Mouse (Mus musculus) CH12.LX (cell line): ENCODE measurements around the gene Gtsf1l. TPM values are rescaled to one million over a fixed set of nuclear protein-coding genes. Genes with fewer than 3 reads are reported as not detected.
A peak's percentile ranks its signal among the peaks of the same experiment; 100 is the strongest.
"Not testable (repeated sequence)": the region's sequence is repeated elsewhere in the genome, so short reads cannot be mapped to it uniquely, and the experiment has no call there.

Experiments used
- DNase-seq: peaks from one replicate; pipeline ENCODE4 v3.0.0-alpha.2; 2013; ENCODE audit errors: extremely low read depth
- H3K27ac ChIP-seq: 2 replicates; pipeline ENCODE4 v1.5.1; 2012; ENCODE audit warnings: low read depth, mild to moderate bottlenecking, control low read depth, moderate library complexity; ENCODE audit not compliant: insufficient read depth
- H3K27me3 ChIP-seq: replicated peaks from 2 replicates; pipeline ENCODE3; 2012; ENCODE audit warnings: inconsistent platforms
- H3K36me3 ChIP-seq, 2 experiments: replicated peaks in 1 of 2; 2 replicates each; pipeline versions ENCODE3 to v1.6.1; 2012; ENCODE audit warnings: inconsistent platforms in 1 of 2, low read length in 1 of 2, mild to moderate bottlenecking in 1 of 2, mixed read lengths in 1 of 2, moderate library complexity in 1 of 2; ENCODE audit not compliant: control insufficient read depth in 1 of 2, insufficient read depth in 1 of 2
- H3K4me1 ChIP-seq, 2 experiments: 2 replicates each; pipeline ENCODE4 v1.6.1; 2012; ENCODE audit warnings: inconsistent platforms in 1 of 2, moderate library complexity in 1 of 2; ENCODE audit not compliant: insufficient read depth in 2 of 2, control insufficient read depth in 1 of 2
- H3K4me2 ChIP-seq: 2 replicates; pipeline ENCODE4 v1.6.1; 2012; ENCODE audit warnings: low read depth, mild to moderate bottlenecking, control low read depth; ENCODE audit not compliant: poor library complexity, insufficient read depth, severe bottlenecking
- H3K4me3 ChIP-seq, 3 experiments: fragments of 150-350 bp in 1 of 3; sonication (generic) in 1 of 3; replicated peaks in 1 of 3; 2 replicates each; pipeline versions ENCODE3 to v1.5.1; 2011 to 2012; ENCODE audit warnings: low read depth in 2 of 3, low read length in 2 of 3, mild to moderate bottlenecking in 2 of 3, moderate library complexity in 2 of 3, control low read depth in 1 of 3, improper control_type of control experiment in 1 of 3, inconsistent platforms in 1 of 3, mixed read lengths in 1 of 3; ENCODE audit not compliant: poor library complexity in 1 of 3
- H3K79me2 ChIP-seq: replicated peaks from 2 replicates; pipeline ENCODE4 v1.6.1; 2012; ENCODE audit warnings: mild to moderate bottlenecking, moderate library complexity; ENCODE audit not compliant: control insufficient read depth, poor library complexity, insufficient read depth, severe bottlenecking; ENCODE audit errors: extremely low read depth
- H3K9ac ChIP-seq: 2 replicates; pipeline ENCODE4 v1.6.1; 2012; ENCODE audit warnings: low read depth, mild to moderate bottlenecking, control low read depth, moderate library complexity; ENCODE audit not compliant: insufficient read depth
- H3K9me3 ChIP-seq: replicated peaks from 2 replicates; pipeline ENCODE3; 2012; ENCODE audit warnings: low read length, inconsistent platforms, mixed read lengths
- CHD2 ChIP-seq: IDR thresholded peaks from 2 replicates; pipeline ENCODE4 v1.6.1; 2011; ENCODE audit warnings: low read length, improper control_type of control experiment
- E2F4 ChIP-seq: IDR thresholded peaks from 2 replicates; pipeline ENCODE4 v1.6.1; 2011; ENCODE audit warnings: low read depth, low read length, improper control_type of control experiment; ENCODE audit not compliant: insufficient replicate concordance
- GABPA ChIP-seq: IDR thresholded peaks from 2 replicates; pipeline ENCODE4 v1.6.1; 2012; ENCODE audit warnings: low read depth, low read length, improper control_type of control experiment, inconsistent platforms; ENCODE audit not compliant: insufficient replicate concordance
- IRF4 ChIP-seq: IDR thresholded peaks from 2 replicates; pipeline ENCODE4 v1.6.1; 2014; ENCODE audit warnings: low read depth, mild to moderate bottlenecking, inconsistent platforms, low read length, improper control_type of control experiment
- KAT2A ChIP-seq: IDR thresholded peaks from 2 replicates; pipeline ENCODE4 v1.6.1; 2012; ENCODE audit warnings: low read length, improper control_type of control experiment, inconsistent platforms; ENCODE audit not compliant: insufficient replicate concordance
- MEF2A ChIP-seq: IDR thresholded peaks from 2 replicates; pipeline ENCODE4 v1.6.1; 2014; ENCODE audit warnings: low read depth, mild to moderate bottlenecking, inconsistent platforms, low read length, improper control_type of control experiment, borderline replicate concordance
- MXI1 ChIP-seq: IDR thresholded peaks from 2 replicates; pipeline ENCODE4 v1.6.1; 2011; ENCODE audit warnings: mild to moderate bottlenecking, low read depth, low read length, improper control_type of control experiment
- MYC ChIP-seq: IDR thresholded peaks from 2 replicates; pipeline ENCODE4 v1.6.1; 2011; ENCODE audit warnings: low read depth, mild to moderate bottlenecking, improper control_type of control experiment, low read length
- NELFE ChIP-seq: IDR thresholded peaks from 2 replicates; pipeline ENCODE4 v1.6.1; 2011; ENCODE audit warnings: low read depth, low read length, improper control_type of control experiment
- NRF1 ChIP-seq: IDR thresholded peaks from 2 replicates; pipeline ENCODE4 v1.6.1; 2014; ENCODE audit warnings: low read depth, mild to moderate bottlenecking, inconsistent platforms, low read length, improper control_type of control experiment, moderate library complexity
- POLR2AphosphoS2 ChIP-seq: IDR thresholded peaks from 2 replicates; pipeline ENCODE4 v1.6.1; 2011; ENCODE audit warnings: low read depth, low read length, improper control_type of control experiment
- ZC3H11A ChIP-seq: IDR thresholded peaks from 2 replicates; pipeline ENCODE4 v1.6.1; 2012; ENCODE audit warnings: low read depth, mild to moderate bottlenecking, inconsistent platforms, low read length, improper control_type of control experiment
- dilution Hi-C: fragments of 300-500 bp; cut with MboI; formaldehyde crosslinking; loops from 2 replicates; pipeline ENCODE4 v1.14.3; 2020; ENCODE audit warnings: low sequenced_read_pairs; ENCODE audit not compliant: extremely low pct_unique_long_range_greater_than_20kb, extremely low pct_ligation_motif_present
- in situ Hi-C: fragments of 300-500 bp; cut with MboI; formaldehyde crosslinking; loops from 3 replicates; pipeline ENCODE4 v1.14.3; 2019; ENCODE audit warnings: low sequenced_read_pairs, low pct_ligation_motif_present, low pct_unique_long_range_greater_than_20kb, mixed read lengths
- polyA plus RNA-seq: library from polyadenylated mRNA; unstranded; fragments of >175 nt; gene quantifications from 2 replicates; pipeline ENCODE4 v1.2.1, GENCODE M21; 2012; ENCODE audit warnings: low read depth; ENCODE audit not compliant: insufficient read length
- total RNA-seq, 2 experiments: library from RNA; depleted of rRNA; stranded (reverse); fragments of 300-350 nt in 1 of 2; fragments of >200 nt in 1 of 2; gene quantifications; 2 replicates each; pipeline ENCODE4 v1.2.3; 2012 to 2014

Gtsf1l gene
- total and polyA plus RNA-seq, 3 experiments = not detected

GRCm38 (mm10) chr2:163060630-163061029 lies 27.0 kb downstream of the Gtsf1l start (continued):
- no peak for TF ChIP-seq MEF2A
- TF ChIP-seq, all 38 proteins: peak for 0

GRCm38 (mm10) chr2:163058981-163059380 lies 28.7 kb downstream of the Gtsf1l start:
- H3K27me3 ChIP-seq, H3K9me3 ChIP-seq, dilution Hi-C loops, DNase-seq, H3K27ac ChIP-seq, H3K4me3 ChIP-seq, H3K4me2 ChIP-seq, H3K9ac ChIP-seq, in situ Hi-C loops: not testable (repeated sequence)
- H3K36me3 ChIP-seq = peaks cover 22 to 44% of the 10 kb centered on the region in 2 experiments
- peaks cover 37% of the 10 kb centered on the region for H3K79me2 ChIP-seq
- H3K4me1 ChIP-seq = peaks cover 16 to 54% of the 10 kb centered on the region in 2 experiments

GRCm38 (mm10) chr2:163056584-163056983 lies 31.1 kb downstream of the Gtsf1l start:
- dilution Hi-C loops (no loop called here), in situ Hi-C loops (no loop called here)
- Histone ChIP-seq H3K4me3 (peak overlapping the region in 1 of 3 experiments; percentile 86), H3K79me2 (peaks cover 37% of the 10 kb centered on the region), H3K9ac (no peak overlapping the region), H3K27me3 (no peaks in the 10 kb centered on the region), H3K9me3 (no peaks in the 10 kb centered on the region), H3K4me2 (peak overlapping the region; percentile 75; the same call in 1 of the 2 replicates), H3K36me3 (peaks cover 6 to 28% of the 10 kb centered on the region in 2 experiments), H3K27ac (no peak overlapping the region), H3K4me1 (peaks cover 14 to 55% of the 10 kb centered on the region in 2 experiments)
- TF ChIP-seq ZC3H11A (no peak), NRF1 (no peak), MXI1 (no peak), KAT2A (no peak), IRF4 (no peak), MYC (no peak), E2F4 (no peak), POLR2AphosphoS2 (no peak), NELFE (no peak)
- no peak for DNase-seq

DNA sequence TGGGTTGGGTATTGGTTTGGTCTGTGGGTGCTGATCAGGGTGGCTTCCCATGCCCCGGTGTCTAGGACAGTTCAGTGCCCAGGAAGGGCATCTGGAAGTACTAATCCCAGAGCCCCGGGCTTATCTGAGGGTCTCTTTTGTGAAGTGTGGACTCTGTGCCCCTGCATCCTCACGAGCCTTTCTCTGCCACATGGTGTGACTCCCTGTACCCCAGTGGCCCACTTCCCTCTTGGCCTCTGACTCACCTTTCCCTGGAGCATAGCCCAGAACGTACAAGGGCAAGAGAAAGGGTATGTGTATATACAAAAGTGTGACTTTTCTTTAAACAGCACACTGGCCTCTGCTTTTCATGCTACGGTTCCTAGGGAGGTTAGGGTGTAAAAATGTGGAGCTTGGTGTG lies 31.9 kb downstream of the Gtsf1l start:
- Histone ChIP-seq H3K27me3 (no peaks in the 10 kb centered on the region), H3K4me2 (peak overlapping the region; percentile 75), H3K79me2 (peaks cover 37% of the 10 kb centered on the region), H3K4me3 (peak overlapping the region; percentile 72 to 86 (median 82)), H3K9me3 (no peaks in the 10 kb centered on the region), H3K36me3 (peaks cover 6 to 23% of the 10 kb centered on the region in 2 experiments), H3K27ac (peak overlapping the region; percentile 26; the same call in 1 of the 2 replicates), H3K9ac (peak overlapping the region; percentile 10; the same call in 1 of the 2 replicates), H3K4me1 (peaks cover 9 to 46% of the 10 kb centered on the region in 2 experiments; a peak in 3 of 4 replicates)
- no peak for TF ChIP-seq CHD2
- no peak for TF ChIP-seq GABPA
- TF ChIP-seq E2F4 = no peak
- no peak for TF ChIP-seq KAT2A
- no peak for TF ChIP-seq MEF2A
- dilution Hi-C loops = no loop called here
- in situ Hi-C loops = no loop called here
- DNase-seq = peak; percentile 24
